Mouse (Mus musculus): ENCODE results near the gene Auts2.

DNA sequence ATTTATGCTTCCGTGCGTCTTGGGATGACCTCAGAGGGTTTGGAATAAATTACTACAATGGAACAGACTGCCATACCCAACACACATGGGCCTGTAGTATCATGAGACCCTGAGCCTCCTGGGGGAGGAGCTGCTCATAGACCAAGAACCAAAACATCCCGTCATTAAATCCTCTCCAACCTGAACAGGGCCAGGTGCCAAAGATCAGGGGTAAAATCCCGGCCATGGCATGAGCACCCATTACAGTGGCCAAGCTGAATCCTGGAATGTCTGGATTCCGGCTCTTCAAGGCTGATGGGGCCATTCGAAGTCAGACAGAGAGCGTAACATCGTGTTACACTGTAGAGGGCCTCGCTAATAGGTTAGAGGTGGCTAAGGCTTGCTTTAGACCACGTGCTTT, 932.4 kb downstream of the Auts2 start:
- TF ChIP-seq CTCF (IDR thresholded peaks at IDR 0.05; ENCODE audit: extremely low read depth, insufficient read length, insufficient replicate concordance, low read depth, low read length), result no peak
- no peak for TF ChIP-seq POLR2A (IDR thresholded peaks at IDR 0.05; ENCODE audit: low read depth, low read length)

All from small intestine, adult 2 months (tissue).